Mouse (Mus musculus) intestine, embryonic 14.5 days (tissue): Measurements from ENCODE around the gene Col4a3. TPM values are rescaled to one million over a fixed set of nuclear protein-coding genes. Genes with fewer than 3 reads are reported as not detected.
A peak's percentile ranks its signal among the peaks of the same experiment; 100 is the strongest.

ENCODE experiments used
- ATAC-seq: fragments of 200-750 bp; cut with Nextera tagmentation; replicated peaks from 2 replicates; pipeline ENCODE4 v1.8.0; 2017; ENCODE audit warnings: low read depth, moderate number of reproducible peaks, moderate TSS enrichment, moderate library complexity; ENCODE audit not compliant: low FRiP score, low TSS enrichment
- DNase-seq: peaks from one replicate; pipeline ENCODE4 v3.0.0-alpha.2; 2018; ENCODE audit warnings: low spot score
- H3K27ac ChIP-seq: fragments of 300-500 bp; sonication (generic); 2 replicates; pipeline ENCODE4 v1.5.1; 2014; ENCODE audit warnings: low read depth, mild to moderate bottlenecking, control low read depth
- H3K27me3 ChIP-seq: fragments of 300-500 bp; sonication (generic); replicated peaks from 2 replicates; pipeline ENCODE4 v1.6.1; 2014; ENCODE audit warnings: low read length, control low read depth; ENCODE audit not compliant: control insufficient read depth, insufficient read depth
- H3K36me3 ChIP-seq: fragments of 300-500 bp; sonication (generic); 2 replicates; pipeline ENCODE4 v1.6.1; 2014; ENCODE audit warnings: low read length, control low read depth; ENCODE audit not compliant: control insufficient read depth, insufficient read depth
- H3K4me1 ChIP-seq: fragments of 300-500 bp; sonication (generic); replicated peaks from 2 replicates; pipeline ENCODE4 v1.6.1; 2014; ENCODE audit warnings: low read length, control low read depth, mixed read lengths; ENCODE audit not compliant: control insufficient read depth, insufficient read depth
- H3K4me2 ChIP-seq: fragments of 300-500 bp; sonication (generic); 2 replicates; pipeline ENCODE4 v1.6.1; 2014; ENCODE audit warnings: low read length
- H3K4me3 ChIP-seq: fragments of 300-500 bp; sonication (generic); 2 replicates; pipeline ENCODE4 v1.5.1; 2014; ENCODE audit warnings: low read depth, low read length, control low read depth, mixed read lengths
- H3K9ac ChIP-seq: fragments of 300-500 bp; sonication (generic); 2 replicates; pipeline ENCODE4 v1.6.1; 2014; ENCODE audit warnings: mild to moderate bottlenecking, low read length
- H3K9me3 ChIP-seq: fragments of 300-500 bp; sonication (generic); 2 replicates; pipeline ENCODE4 v1.6.1; 2016; ENCODE audit warnings: low read length, control low read depth; ENCODE audit not compliant: control insufficient read depth
- WGBS: fragments of 180-500 bp; shearing (Covaris S2); extraction: QIAGEN DNeasy Blood & Tissue Kit; methylation state at CpG from one replicate; pipeline ENCODE4 v1.1.7; 2014; 5-methylcytosine and 5-hydroxymethylcytosine counted together
- polyA plus RNA-seq: library from polyadenylated mRNA; unstranded; fragments of >200 nt; fragmentation: Nextera tagmentation; extraction: Ambion mirVana; gene quantifications from 2 replicates; pipeline ENCODE4 v1.2.1, GENCODE M21; 2014

Gene Col4a3
- polyA plus RNA-seq, 1 experiment from 2014 or later, result 0.20 TPM

GRCm38 (mm10) chr1:82636321-82636720 lies 49.6 kb downstream of the Col4a3 start:
- Histone ChIP-seq H3K27ac (no peak overlapping the region), H3K4me1 (no peaks in the 10 kb centered on the region), H3K4me3 (no peak overlapping the region), H3K9ac (no peak overlapping the region), H3K9me3 (no peaks in the 10 kb centered on the region), H3K27me3 (no peaks in the 10 kb centered on the region), H3K36me3 (no peaks in the 10 kb centered on the region), H3K4me2 (no peak overlapping the region)
- ATAC-seq, result no peak
- DNase-seq, result no peak
- 83% methylated on average over 4 of the region's 4 CpGs for WGBS

GRCm38 (mm10) chr1:82637414-82637813 lies 50.7 kb downstream of the Col4a3 start:
- no peak overlapping the region for H3K9ac ChIP-seq
- 89% methylated on average over 7 of the region's 7 CpGs for WGBS
- no peaks in the 10 kb centered on the region for H3K36me3 ChIP-seq
- H3K4me1 ChIP-seq, result no peaks in the 10 kb centered on the region
- no peak overlapping the region for H3K4me2 ChIP-seq
- no peak overlapping the region for H3K27ac ChIP-seq
- DNase-seq (no peak), ATAC-seq (no peak)
- H3K27me3 ChIP-seq, result no peaks in the 10 kb centered on the region
- H3K4me3 ChIP-seq, result no peak overlapping the region
- H3K9me3 ChIP-seq, result no peaks in the 10 kb centered on the region

- WGBS, result 79% methylated on average over 2 of the region's 2 CpGs
- no peak for DNase-seq
- ATAC-seq, result no peak
Measured at GRCm38 (mm10) chr1:82638428-82638827, 51.7 kb downstream of the Col4a3 start.

GRCm38 (mm10) chr1:82641316-82641987 lies 54.7 kb downstream of the Col4a3 start:
- Histone ChIP-seq H3K27me3 (no peaks in the 10 kb centered on the region), H3K4me2 (peak overlapping the region; percentile 64), H3K36me3 (no peaks in the 10 kb centered on the region), H3K9ac (no peak overlapping the region; the same call in 1 of the 2 replicates), H3K4me1 (no peaks in the 10 kb centered on the region), H3K9me3 (no peaks in the 10 kb centered on the region), H3K27ac (no peak overlapping the region), H3K4me3 (peak overlapping the region; percentile 36)
- ATAC-seq, result no peak
- 23% methylated on average over 18 of the region's 18 CpGs for WGBS
- DNase-seq, result peak; percentile 93

More at GRCm38 (mm10) chr1:82638428-82638827, 51.7 kb downstream of the Col4a3 start:
- no peaks in the 10 kb centered on the region for H3K4me1 ChIP-seq
- H3K4me3 ChIP-seq, result no peak overlapping the region
- H3K9ac ChIP-seq, result no peak overlapping the region
- no peaks in the 10 kb centered on the region for H3K36me3 ChIP-seq
- H3K27me3 ChIP-seq, result no peaks in the 10 kb centered on the region
- H3K9me3 ChIP-seq, result no peaks in the 10 kb centered on the region
- H3K4me2 ChIP-seq, result no peak overlapping the region
- H3K27ac ChIP-seq, result no peak overlapping the region

- Histone ChIP-seq H3K4me1 (no peaks in the 10 kb centered on the region), H3K4me3 (no peak overlapping the region), H3K27ac (no peak overlapping the region), H3K9ac (no peak overlapping the region), H3K4me2 (no peak overlapping the region), H3K9me3 (no peaks in the 10 kb centered on the region), H3K36me3 (no peaks in the 10 kb centered on the region), H3K27me3 (no peaks in the 10 kb centered on the region)
- DNase-seq (no peak), ATAC-seq (no peak)
- 46% methylated on average over 10 of the region's 10 CpGs for WGBS
Measured at GRCm38 (mm10) chr1:82647989-82648388, 61.3 kb downstream of the Col4a3 start.

GRCm38 (mm10) chr1:82650868-82651267 lies 64.1 kb downstream of the Col4a3 start:
- no peak overlapping the region for H3K9ac ChIP-seq
- no peak overlapping the region for H3K4me2 ChIP-seq
- H3K4me3 ChIP-seq, result no peak overlapping the region
- no peak overlapping the region for H3K27ac ChIP-seq
- WGBS, result 91% methylated on average over 4 of the region's 4 CpGs
- H3K36me3 ChIP-seq, result no peaks in the 10 kb centered on the region
- H3K4me1 ChIP-seq, result no peaks in the 10 kb centered on the region
- H3K9me3 ChIP-seq, result no peaks in the 10 kb centered on the region
- ATAC-seq (no peak), DNase-seq (no peak)
- no peaks in the 10 kb centered on the region for H3K27me3 ChIP-seq

GRCm38 (mm10) chr1:82654046-82654445 lies 67.3 kb downstream of the Col4a3 start:
- no peak overlapping the region for H3K27ac ChIP-seq
- H3K4me3 ChIP-seq, result no peak overlapping the region
- ATAC-seq, result no peak
- no peak for DNase-seq
- no peak overlapping the region for H3K9ac ChIP-seq
- H3K27me3 ChIP-seq, result no peaks in the 10 kb centered on the region
- no peaks in the 10 kb centered on the region for H3K4me1 ChIP-seq
- no peak overlapping the region for H3K4me2 ChIP-seq
- no peaks in the 10 kb centered on the region for H3K9me3 ChIP-seq
- H3K36me3 ChIP-seq, result no peaks in the 10 kb centered on the region
- WGBS, result 63% methylated on average over 7 of the region's 7 CpGs

- WGBS, result 62% methylated on average over 3 of the region's 3 CpGs
- no peak overlapping the region for H3K4me3 ChIP-seq
- ATAC-seq (no peak), DNase-seq (no peak)
- no peaks in the 10 kb centered on the region for H3K27me3 ChIP-seq
- no peaks in the 10 kb centered on the region for H3K4me1 ChIP-seq
- H3K4me2 ChIP-seq, result no peak overlapping the region
- no peaks in the 10 kb centered on the region for H3K9me3 ChIP-seq
- no peak overlapping the region for H3K9ac ChIP-seq
- no peak overlapping the region for H3K27ac ChIP-seq
- no peaks in the 10 kb centered on the region for H3K36me3 ChIP-seq
Measured at GRCm38 (mm10) chr1:82656452-82656851, 69.7 kb downstream of the Col4a3 start.

GRCm38 (mm10) chr1:82662269-82662668 lies 75.5 kb downstream of the Col4a3 start:
- Histone ChIP-seq H3K4me3 (no peak overlapping the region), H3K4me2 (no peak overlapping the region), H3K9ac (no peak overlapping the region), H3K27ac (no peak overlapping the region), H3K36me3 (no peaks in the 10 kb centered on the region), H3K27me3 (no peaks in the 10 kb centered on the region), H3K9me3 (no peaks in the 10 kb centered on the region), H3K4me1 (no peaks in the 10 kb centered on the region)
- ATAC-seq (no peak), DNase-seq (no peak)
- WGBS, result 66% methylated on average over 2 of the region's 2 CpGs
